Mouse (Mus musculus) heart, adult 11 months (tissue): ENCODE measurements around the gene Meiob.

Experiments used
- DNase-seq: peaks from one replicate; pipeline ENCODE4 v3.0.0; 2022

The Meiob gene

DNA sequence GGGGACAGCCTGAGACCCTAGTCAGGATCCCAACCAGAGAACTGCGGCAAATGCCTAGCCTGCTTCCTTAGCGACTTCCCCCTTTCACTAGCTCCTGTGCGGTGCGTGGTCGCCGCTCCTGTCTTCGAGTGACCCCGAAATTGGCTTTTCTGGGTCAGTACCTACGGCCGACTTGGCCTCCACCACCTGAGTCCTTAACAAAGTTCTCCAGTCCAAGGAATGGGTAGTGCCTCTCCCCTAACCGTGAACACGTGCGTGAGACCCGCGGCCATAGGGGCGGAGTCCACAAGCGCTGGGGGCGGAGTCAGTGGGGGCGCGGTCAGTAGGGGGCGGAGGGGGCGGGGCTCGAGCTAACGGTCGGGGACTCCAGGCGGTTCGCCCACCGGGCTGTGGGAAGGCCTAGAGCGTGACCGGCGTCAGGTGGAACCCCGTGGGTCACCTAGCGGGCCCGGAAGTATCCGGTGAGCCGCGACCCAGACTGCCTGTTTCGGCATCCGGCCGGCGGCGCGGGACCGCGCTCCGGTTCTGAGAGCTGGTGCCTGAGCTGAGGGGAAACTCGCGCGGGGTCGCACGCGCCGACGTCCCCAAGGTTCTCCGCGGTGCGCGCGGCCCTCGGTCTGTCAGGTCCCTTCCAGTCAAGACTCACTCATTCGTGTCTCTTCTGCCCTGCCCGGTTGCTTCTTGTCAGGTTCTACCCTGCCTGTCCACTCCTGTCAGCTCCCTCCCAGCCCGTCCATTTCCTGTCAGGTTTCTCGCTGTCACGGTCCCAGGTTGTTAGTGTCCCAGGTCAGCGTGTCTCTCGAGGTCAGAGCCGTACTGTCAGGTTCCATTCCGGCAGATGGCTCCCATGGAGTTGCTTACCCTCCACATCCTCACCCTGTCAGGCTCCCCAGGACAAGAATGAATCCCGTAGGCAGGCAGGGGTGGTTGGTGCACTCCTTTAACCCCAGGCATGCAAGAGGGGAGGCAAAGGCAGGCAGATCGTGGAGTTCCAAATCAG is at the start of gene Meiob:
TSS of gene Meiob (plus strand) at position 338 of the 1,000 bp plus-strand sequence.
- peak; percentile 96 for DNase-seq

DNA sequence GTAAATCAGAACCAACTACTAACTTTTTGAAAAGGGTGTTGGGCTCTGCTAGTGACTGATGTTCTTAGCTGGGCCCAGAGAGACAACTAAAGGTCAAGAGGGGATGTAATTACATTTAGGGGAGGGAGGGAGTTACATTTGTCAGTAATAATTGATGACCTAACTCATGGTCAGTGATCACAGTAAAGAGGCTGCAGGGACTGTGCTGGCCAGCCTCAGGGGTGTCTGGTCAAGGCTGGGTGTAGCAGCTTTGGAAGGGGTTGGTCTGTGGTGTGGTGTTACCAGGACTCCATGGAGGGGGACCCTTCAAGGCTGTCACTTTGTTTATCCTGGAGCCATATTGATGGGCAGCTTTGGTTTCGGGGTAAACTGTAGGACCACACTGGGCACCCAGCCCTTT is 46.7 kb upstream of the Meiob start:
- no peak for DNase-seq

DNA sequence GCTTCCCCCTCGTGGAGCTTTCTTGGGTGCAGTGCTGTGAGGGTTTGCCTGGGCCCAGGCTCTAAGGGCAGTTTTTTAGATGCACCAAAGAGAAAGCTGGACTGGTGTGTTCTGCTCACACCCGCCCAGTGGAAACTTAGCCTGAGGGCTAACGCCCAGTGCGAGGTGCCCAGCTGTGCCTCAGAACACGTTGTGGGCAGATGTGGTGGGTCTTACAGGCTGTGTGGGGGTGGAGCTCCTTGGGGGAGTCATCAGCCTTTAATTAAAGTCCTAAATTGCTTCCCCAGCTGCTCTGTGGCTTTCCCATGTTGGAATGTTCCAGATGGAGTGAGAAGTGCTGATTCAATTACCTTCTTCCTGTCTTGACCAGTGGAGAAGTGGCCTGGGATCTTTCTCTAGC is 43.0 kb upstream of the Meiob start:
- no peak for DNase-seq

DNA sequence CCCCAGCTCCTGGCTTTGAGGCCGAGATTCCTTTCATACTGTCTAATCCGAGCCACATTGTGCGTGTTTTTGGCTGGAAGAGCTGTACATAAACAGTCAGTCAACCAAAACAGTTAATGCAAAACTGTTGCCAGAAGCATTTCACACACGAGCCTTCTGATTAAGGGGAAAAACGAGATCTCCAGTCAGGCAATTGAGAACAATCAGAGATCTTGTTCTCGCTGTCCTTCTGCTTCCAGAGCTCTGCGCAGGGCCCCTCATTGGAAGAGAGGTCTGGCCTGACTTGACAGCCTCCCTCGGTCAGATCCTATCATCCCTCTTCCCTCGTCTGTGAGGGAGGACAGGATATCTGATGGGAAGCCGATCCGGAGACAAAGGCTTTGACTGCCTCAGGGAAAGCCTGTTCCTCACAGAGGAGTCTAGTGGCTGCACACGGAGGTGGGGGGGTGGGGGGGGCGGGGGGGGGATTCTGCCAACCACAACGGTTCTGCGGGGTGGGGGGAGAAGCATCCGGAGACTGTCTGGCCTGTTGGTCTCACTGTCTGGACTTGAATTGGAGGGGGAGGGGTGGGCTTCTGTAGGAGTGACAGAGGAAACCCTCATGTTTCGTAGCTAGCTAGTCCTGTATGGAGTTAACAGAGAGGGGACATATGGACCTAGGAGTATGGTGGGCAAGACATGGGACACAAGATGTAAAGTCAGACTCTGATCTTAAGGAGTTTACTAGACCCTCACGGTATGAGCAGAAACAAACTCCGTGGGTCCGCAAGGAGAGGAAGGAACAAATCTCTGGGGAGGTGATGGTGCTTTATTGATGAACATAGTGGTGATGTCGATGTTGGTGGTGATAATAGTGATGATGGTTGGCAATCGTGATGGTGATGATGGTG is 38.8 kb upstream of the Meiob start:
- DNase-seq: peak; percentile 64

DNA sequence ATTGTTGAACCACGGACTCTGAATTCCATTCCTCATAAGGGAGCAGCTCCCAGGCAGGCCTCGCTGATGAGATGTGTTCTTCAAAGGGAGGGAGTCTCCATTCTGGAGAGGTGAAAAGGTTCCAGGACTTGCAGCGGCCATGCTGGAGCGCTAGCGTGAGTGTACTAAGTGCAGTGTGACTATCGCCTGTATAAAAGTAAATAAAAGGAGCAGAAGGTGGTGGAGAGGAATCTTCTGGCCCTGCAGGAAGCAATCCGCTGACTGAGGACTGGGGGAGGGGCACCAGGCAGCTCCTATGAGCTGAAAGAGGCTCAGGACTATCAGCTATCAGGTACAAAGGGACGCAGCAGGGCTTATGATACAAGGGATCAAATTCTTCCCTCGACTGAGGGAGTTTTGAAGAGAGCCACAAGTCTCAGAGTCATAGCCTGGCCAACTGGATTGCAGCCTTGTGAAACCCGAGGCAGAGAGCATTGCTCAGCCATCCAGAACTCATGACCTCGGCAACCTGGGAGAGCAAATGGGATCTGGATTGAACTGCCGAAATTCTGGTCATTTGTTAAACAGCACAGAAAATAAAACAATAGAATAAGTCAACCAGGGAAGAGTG is 37.7 kb upstream of the Meiob start:
- peak; percentile 80 for DNase-seq

DNA sequence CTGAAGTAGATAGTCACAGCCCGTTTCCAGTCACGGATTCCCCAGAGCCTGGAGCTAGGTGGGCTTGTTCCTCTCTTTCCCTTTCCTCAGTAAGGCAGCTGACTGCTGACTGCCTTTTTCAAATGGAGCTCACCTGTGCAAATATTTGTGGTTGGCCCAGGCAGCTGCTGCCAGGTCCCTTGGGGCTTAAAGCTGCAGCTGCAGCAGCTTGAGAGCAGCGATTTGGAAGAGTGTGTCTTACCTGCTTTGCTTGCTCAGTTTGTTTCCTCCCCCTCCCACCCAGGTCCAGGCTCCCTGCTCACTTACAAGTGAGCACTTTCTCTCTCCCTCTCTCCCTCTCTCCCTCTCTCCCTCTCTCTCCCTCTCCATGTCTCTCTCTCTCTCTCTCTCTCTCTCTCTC is 34.9 kb upstream of the Meiob start:
- DNase-seq: peak; percentile 36

DNA sequence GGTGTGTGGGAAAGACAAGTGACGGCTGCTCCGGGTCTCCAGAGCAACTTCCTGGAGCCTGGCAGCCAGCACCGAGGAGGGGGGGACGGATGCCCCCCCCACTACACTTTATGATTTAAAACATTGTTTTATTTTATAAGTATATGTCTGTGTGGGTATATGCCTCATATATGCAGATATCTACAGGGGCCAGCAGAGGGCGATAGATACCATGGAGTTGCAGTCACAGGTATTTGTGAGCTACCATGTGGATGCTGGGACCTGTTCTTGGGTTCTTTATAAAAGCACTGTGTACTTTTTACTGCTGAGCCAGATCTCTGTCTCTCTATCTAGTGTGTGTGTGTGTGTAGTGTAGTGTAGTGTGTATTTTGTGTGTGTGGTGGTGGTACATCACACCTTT is 30.8 kb upstream of the Meiob start:
- peak; percentile 40 for DNase-seq

DNA sequence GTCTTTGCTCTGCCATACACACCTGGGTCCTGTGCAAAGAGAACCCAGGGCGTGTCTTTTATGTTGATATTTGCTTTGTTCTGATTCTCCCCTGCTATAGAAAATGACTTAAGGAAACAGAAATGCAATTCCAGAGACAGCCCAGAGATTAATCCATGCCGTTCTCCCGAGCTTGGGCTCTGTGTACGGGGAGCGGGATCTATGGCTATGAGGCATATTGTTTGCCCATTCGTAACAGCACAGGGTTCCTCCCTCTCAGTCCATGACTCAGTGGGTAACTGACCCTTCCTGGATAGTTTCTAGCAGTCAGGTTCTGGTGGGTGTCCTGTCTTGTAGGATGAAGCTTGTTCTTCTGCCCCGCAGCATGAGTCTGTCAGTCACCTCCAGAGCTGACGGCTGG is 28.9 kb upstream of the Meiob start:
- no peak for DNase-seq

DNA sequence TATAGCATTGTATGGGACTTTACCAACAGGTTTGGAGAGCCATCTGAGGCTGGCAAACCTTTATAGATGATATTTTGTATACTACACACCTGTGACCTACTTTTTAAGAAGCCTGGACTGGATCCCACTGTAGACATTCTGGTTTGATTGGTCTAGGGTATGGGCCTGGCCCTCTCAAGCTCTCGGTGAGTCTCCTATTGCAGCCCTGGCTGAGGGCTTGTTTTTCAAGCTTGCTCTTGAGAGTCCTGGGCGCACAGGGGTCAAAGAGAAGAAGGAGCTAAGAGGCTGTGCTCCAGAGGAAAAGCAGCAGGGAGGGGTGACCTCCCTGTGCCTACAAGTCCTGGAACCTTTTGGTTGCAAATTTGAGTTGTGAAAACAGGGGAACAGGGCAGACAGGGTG is 27.0 kb upstream of the Meiob start:
- peak; percentile 29 for DNase-seq

DNA sequence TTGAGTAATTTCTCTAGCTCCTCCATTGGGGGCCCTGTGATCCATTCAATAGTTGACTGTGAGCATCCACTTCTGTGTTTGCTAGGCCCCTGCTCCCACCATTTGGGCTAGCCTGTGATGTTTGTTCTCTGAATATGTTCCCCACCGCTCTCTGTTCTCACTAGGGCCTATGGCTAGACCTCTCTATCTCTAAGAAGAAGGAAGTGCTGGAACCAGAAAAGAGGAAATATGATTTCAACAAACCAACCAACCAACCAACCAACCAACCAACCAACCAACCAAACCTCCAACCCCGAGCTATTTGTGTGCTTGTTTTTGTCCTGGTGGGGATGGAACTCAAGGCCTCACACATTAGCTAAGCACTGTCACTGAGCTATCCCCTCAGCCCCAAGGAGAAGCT is 23.3 kb upstream of the Meiob start:
- DNase-seq: peak; percentile 68

DNA sequence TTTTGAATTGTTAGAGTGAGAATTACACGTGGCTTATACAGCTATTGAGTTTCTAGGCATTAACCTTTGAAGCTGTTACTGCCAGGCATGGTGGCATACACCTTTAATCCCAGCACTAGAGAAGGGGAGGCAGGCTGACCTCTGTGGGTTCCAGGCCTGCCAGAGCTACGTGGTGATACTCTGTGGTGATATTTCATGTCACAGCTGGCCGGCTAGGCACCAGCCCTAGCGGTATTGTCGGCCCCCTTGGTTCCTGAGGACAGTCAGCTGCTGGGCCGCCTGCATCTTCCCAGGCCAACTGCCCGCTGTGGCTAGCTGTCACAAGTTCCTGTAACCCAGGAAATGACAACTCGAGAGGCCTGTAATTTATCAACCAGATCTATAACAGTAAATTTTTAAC is 11.9 kb upstream of the Meiob start:
- peak; percentile 55 for DNase-seq

DNA sequence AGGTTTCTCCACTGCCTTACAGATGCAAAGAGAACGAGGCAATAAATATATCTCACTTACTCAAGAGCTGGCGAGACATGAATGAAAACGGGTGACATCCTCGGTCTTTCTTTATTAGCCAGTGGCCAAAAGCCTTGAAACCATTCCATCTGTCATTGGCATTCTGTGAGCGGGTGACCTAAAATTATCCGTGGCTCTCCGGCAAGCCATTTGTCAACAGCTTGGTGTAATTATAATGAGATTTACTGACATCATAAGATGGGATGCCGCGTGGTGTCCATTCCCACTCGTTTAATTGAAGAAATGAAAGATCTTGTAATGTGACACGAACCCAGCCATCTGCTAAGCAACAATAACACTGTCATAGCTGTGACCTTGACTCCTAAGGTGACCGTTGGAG is 9.3 kb upstream of the Meiob start:
- peak; percentile 71 for DNase-seq

DNA sequence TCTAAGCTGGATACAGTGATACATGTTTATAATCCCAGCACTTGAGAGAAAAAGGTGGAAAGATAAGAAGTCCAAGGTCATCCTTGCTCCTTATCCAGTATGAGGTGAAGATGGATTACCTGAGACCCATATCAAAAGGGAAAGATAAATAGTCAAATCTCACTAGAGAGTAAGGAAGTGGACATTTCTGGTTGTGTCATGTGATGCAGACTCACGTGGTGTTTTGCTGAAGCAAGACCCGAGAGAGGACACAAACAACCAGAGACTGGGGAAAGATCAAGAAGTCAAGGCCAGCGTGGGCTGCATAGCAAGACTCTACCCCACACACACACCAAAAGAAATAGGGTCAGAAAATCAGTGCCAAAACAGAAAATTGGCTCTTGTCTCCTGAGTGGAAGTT is 7.1 kb upstream of the Meiob start:
- DNase-seq: peak; percentile 46

DNA sequence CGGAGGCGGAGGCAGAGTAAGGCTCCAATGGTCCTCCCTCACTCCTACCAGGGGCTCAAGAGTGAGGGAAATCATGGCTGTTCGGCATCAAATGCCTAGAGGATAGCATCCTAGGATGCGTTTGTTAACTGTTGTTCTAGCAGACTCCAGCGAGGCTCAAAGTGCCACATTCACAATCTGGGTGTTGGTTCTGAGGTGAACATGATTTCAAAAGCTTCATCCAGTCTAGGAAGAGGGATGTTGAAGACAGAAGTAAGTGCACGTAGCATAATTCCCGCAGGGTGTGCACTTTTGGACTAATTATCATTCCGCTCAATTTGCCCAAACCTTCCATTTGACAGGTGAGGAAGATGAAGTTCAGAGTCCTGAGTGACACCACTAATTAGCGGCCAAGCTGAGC is 5.9 kb upstream of the Meiob start:
- DNase-seq: peak; percentile 39

DNA sequence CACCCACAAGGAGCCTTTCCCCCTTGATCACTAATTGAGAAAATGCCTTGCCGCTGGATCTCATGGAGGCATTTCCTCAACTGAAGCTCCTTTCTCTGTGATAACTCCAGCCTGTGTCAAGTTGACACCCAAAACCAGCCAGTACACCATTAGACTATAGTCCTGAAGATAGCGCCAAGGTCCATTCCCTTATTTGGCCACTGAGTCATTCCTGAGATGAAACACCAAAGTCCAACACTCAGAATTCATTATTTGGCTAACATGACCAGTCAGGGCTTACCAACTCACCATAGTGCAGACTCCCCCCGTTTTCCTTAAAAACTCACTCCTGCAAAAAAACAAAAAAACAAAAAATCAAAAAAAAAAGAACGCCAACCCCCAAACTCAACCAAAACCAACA is 4.6 kb upstream of the Meiob start:
- DNase-seq: no peak

DNA sequence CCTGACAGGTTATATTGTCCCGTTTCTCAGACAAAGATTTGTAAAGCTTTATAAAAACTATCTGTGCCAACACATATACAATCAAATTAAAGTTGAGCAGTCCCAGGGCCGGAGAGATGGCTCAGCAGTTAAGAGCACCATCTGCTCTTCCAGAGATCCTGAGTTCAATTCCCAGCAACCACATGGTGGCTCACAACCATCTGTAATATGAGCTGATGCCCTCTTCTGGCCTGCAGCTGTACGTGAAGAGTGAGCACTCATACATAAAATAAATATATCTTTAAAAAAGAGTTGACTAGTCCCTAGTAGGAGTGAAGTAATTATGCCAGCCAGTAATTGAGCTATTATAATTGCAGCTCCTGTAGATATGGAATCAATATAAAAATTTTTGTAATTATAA is 3.6 kb upstream of the Meiob start:
- DNase-seq: peak; percentile 30

DNA sequence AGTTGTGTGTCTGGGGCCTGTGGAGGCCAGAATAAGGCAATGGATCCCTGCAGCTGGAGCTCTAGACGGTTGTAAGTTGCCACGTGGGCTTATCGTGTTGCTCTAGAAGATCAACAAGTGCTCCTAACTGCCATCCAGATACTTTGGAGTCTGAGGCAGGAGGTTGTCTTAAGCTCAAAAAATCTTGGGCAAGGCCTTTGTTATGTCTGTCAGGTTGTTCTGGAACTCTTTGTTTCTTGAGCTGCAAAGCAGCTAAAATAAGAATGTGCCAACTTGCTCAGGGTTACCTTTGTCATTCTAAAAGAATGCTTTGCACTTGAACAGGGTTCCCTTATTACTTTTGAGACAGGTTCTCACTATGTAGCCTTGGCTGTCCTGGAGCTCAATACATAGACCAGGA is 7.1 kb downstream of the Meiob start:
- peak; percentile 22 for DNase-seq

DNA sequence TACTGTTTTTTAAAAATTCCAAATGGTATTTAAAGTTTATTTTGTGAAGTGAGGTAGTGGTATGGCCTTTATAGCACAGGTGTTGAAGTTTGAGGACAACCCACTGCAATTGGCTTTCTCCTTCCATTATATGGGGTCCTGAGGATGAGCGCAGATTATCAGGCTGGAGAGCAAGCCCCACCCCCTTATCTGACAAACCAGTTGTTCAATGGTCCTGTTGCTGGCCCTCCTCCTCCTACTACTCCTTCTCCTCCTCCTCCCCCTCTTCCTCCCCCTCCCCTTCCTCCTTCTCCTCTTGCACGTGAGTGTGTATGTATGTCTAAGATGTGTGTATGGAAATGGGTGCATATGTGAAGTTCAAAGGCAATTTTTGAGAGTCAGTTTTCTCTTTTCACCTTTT is 8.1 kb downstream of the Meiob start:
- DNase-seq: no peak

DNA sequence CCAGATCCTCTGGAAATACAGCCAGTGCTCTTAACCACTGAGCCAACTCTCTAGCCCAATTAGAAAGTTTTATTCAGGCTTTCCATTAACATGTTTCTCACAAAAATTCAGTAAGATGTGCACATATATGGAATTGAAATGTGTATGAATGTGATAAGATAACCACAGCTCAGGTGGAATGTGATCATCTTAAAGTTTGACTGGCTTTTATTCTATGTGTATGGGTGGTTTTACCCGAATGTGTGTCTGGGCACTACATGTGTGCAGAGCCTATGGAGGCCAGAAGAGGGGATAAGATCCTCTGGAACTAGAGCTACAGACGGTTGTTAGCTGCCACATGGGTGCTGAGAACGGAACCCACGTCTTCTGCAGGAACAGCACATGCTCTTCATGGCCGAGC is 11.2 kb downstream of the Meiob start:
- peak; percentile 24 for DNase-seq

DNA sequence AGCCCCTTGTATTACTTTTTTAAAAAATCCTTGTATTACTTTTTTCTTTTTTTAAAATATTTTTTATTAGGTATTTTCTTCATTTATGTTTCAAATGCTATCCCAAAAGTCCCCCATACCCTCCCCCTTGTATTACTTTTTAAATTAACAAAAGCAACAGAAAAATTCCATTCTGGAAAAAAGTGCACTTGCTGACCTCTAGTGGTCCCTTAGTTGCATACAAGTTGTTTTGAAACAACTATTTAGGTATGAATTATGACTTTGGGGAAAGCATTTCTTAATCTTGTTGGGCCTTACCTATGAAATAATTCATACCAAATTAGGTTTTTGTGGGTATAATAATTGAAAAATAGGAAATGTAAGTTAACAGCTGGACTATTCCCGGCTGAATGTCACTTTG is 13.4 kb downstream of the Meiob start:
- DNase-seq: no peak

DNA sequence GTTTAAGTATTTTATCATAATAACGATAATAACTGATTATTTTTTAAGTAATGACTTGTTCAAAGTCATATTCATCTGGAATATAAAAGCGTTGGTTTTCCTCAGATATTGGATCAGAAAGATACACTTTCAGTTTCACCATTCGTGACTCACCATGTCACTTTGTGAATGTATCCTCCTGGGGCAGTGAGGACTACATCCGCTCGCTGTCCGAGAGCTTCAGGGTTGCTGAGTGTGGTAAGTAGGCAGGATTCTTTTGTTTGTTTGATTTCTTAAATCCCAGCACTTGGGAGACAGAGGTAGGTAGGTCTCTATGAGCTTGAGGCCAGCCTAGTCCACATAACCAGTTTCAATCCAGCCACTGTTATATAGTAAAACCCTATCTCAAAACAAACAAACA is 14.1 kb downstream of the Meiob start:
- DNase-seq: peak; percentile 87

DNA sequence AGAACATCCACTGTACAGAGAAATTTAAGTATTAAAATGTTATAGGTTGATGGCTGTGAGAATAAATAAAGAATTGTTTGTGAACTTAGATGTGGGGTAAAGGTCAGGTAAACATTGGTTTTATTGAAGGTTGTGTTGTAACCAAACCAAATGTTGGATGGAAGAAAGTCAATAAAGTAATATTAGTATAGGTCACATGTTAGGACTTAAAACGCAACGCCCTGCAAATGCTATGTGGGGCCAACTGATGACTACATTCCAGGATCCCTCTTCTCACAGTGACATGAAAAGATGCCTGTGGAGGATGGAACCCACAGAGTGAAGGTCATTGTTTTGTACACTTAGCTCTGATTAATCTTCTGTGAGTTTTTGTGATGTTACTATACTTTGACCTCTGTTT is 15.4 kb downstream of the Meiob start:
- DNase-seq: no peak
